Mouse (Mus musculus) kidney, adult 2 months (tissue): ENCODE measurements around the gene Abhd15.

Experiments
- CTCF ChIP-seq: fragments of 200-500 bp; conservative IDR thresholded peaks from 2 replicates; pipeline ENCODE4 v1.5.1; 2011; ENCODE audit warnings: low read depth, mild to moderate bottlenecking, control low read depth, low read length, moderate library complexity, mixed read lengths; ENCODE audit not compliant: insufficient read depth, insufficient read length
- POLR2A ChIP-seq: fragments of 200-500 bp; IDR thresholded peaks from one replicate; pipeline ENCODE4 v1.6.1; 2011; ENCODE audit warnings: low read depth, low read length, control low read depth

GRCm38 (mm10) chr11:77545261-77545660 is 30.3 kb downstream of the Abhd15 start:
- TF ChIP-seq POLR2A, result no peak
- no peak for TF ChIP-seq CTCF
